In the genomic region with DNA sequence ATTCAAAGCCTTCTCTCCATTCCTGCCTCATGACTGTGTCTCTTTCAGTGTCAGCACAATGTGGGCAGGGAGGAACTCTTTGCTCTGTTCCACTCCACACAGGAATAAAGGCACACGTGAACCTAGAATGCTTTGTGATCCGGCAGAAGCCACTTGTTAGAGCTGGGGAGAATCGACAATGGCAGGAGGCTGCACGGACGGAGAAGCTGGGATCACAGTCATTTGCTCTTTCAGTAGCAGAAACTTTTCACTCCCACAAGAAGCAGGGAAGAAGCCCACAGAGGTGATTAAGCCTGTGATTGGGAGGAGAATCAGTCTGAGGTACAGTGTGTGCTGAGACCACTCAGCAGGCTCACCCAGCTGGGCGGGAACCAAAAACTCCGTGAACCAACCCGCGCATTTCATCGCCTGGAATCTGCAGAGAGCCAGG, we compare ENCODE assay signal across 11 mouse cellular contexts.
DNase-seq lines count a peak whose midpoint lies in the region; ATAC-seq and TF ChIP-seq lines count a peak whose summit lies in the region.
"Had no signal": no experiment of that assay in that cellular context is flagged by ENCODE, and none has a peak within 500 bp of the region (broad histone marks: within the 10 kb centered on the region; RNA-seq: fewer than 3 reads in every experiment).

No protein-coding gene starts in this region.

- peak overlapping the region; percentile 30; the same call in 1 of the 2 replicates for H3K4me2 ChIP-seq in heart, embryonic 16.5 days (ENCODE audit: low read depth, low read length)
- H3K4me2 ChIP-seq in embryonic facial prominence, embryonic 11.5 days (ENCODE audit: low read depth, low read length): peak overlapping the region; percentile 41
- H3K4me2 ChIP-seq in hindbrain, postnatal 0 days (ENCODE audit: low read depth, low read length): peak overlapping the region; percentile 58
- peak overlapping the region; percentile 43 for H3K4me2 ChIP-seq in neural tube, embryonic 13.5 days
- H3K4me2 ChIP-seq: limb, embryonic 15.5 days had no signal

- no peaks in the 10 kb centered on the region for H3K36me3 ChIP-seq in heart, embryonic 16.5 days (ENCODE audit: control insufficient read depth, insufficient read depth)
- no peaks in the 10 kb centered on the region for H3K36me3 ChIP-seq in embryonic facial prominence, embryonic 11.5 days (replicated peaks; ENCODE audit: control insufficient read depth, insufficient read depth, low read depth, low read length)
- H3K36me3 ChIP-seq in hindbrain, postnatal 0 days (ENCODE audit: insufficient read depth, low read length): no peaks in the 10 kb centered on the region
- no peaks in the 10 kb centered on the region for H3K36me3 ChIP-seq in neural tube, embryonic 13.5 days
- H3K36me3 ChIP-seq: limb, embryonic 15.5 days had no signal

- WGBS in heart, embryonic 16.5 days: 25% methylated on average over 10 of the region's 10 CpGs
- 17% methylated on average over 10 of the region's 10 CpGs for WGBS in embryonic facial prominence, embryonic 11.5 days
- WGBS in hindbrain, postnatal 0 days: 9% methylated on average over 10 of the region's 10 CpGs
- 18% methylated on average over 10 of the region's 10 CpGs for WGBS in neural tube, embryonic 13.5 days

- no peaks in the 10 kb centered on the region for H3K27me3 ChIP-seq in heart, embryonic 16.5 days (ENCODE audit: control insufficient read depth, insufficient read depth, low read length)
- no peaks in the 10 kb centered on the region for H3K27me3 ChIP-seq in embryonic facial prominence, embryonic 11.5 days (ENCODE audit: control insufficient read depth, insufficient read depth, low read length)
- no peaks in the 10 kb centered on the region for H3K27me3 ChIP-seq in hindbrain, postnatal 0 days (ENCODE audit: insufficient read depth, low read length)
- H3K27me3 ChIP-seq in neural tube, embryonic 13.5 days: no peaks in the 10 kb centered on the region; the same call in 1 of the 2 replicates

- no peak overlapping the region for H3K4me3 ChIP-seq in heart, embryonic 16.5 days (ENCODE audit: low read length)
- no peak overlapping the region for H3K4me3 ChIP-seq in embryonic facial prominence, embryonic 11.5 days (ENCODE audit: low read depth, low read length)
- H3K4me3 ChIP-seq in hindbrain, postnatal 0 days (ENCODE audit: low read length): peak overlapping the region; percentile 22
- peak overlapping the region; percentile 5; the same call in 1 of the 2 replicates for H3K4me3 ChIP-seq in neural tube, embryonic 13.5 days
- H3K4me3 ChIP-seq: limb, embryonic 15.5 days had no signal

- intact Hi-C loops in heart, postnatal 10 days (cut with DNase I): no loop called here

- H3K9ac ChIP-seq in heart, embryonic 16.5 days (ENCODE audit: low read length): no peak overlapping the region
- no peak overlapping the region for H3K9ac ChIP-seq in embryonic facial prominence, embryonic 11.5 days (replicated peaks; ENCODE audit: low read length)
- H3K9ac ChIP-seq in hindbrain, postnatal 0 days (replicated peaks; ENCODE audit: low read length): no peak overlapping the region; the same call in 1 of the 2 replicates
- no peak overlapping the region for H3K9ac ChIP-seq in neural tube, embryonic 13.5 days
- H3K9ac ChIP-seq: limb, embryonic 15.5 days had no signal

- TF ChIP-seq CTCF in hindbrain, postnatal 0 days (IDR thresholded peaks at IDR 0.05; ENCODE audit: low read depth): no peak

- no peaks in the 10 kb centered on the region for H3K9me3 ChIP-seq in heart, embryonic 16.5 days (replicated peaks; ENCODE audit: control insufficient read depth, low read length)
- no peaks in the 10 kb centered on the region for H3K9me3 ChIP-seq in embryonic facial prominence, embryonic 11.5 days (replicated peaks; ENCODE audit: control insufficient read depth, low read length)
- no peaks in the 10 kb centered on the region for H3K9me3 ChIP-seq in hindbrain, postnatal 0 days (ENCODE audit: low read length)
- no peaks in the 10 kb centered on the region for H3K9me3 ChIP-seq in neural tube, embryonic 13.5 days
- H3K9me3 ChIP-seq: limb, embryonic 15.5 days had no signal

- no peak for DNase-seq in heart, postnatal 10 days
- DNase-seq in embryonic facial prominence, embryonic 11.5 days (ENCODE audit: low spot score): peak; percentile 33
- DNase-seq in hindbrain, postnatal 0 days (ENCODE audit: low spot score): peak; percentile 26
- no peak for DNase-seq in urinary bladder, postnatal 10 days (ENCODE audit: low spot score)
- no peak for DNase-seq in kidney, postnatal 10 days
- DNase-seq in gastrocnemius, postnatal 4 days (ENCODE audit: low spot score in 2 of 2): no peak
- DNase-seq: cerebellum, adult 11 months; gastrocnemius, postnatal 36 days had no signal

- no peak overlapping the region for H3K27ac ChIP-seq in heart, embryonic 16.5 days (ENCODE audit: low read length)
- no peak overlapping the region for H3K27ac ChIP-seq in embryonic facial prominence, embryonic 11.5 days (replicated peaks; ENCODE audit: low read depth, low read length)
- no peak overlapping the region for H3K27ac ChIP-seq in hindbrain, postnatal 0 days
- no peak overlapping the region for H3K27ac ChIP-seq in neural tube, embryonic 13.5 days (replicated peaks)
- H3K27ac ChIP-seq: limb, embryonic 15.5 days had no signal

- H3K4me1 ChIP-seq in heart, embryonic 16.5 days (ENCODE audit: control insufficient read depth, insufficient read depth, low read length): no peaks in the 10 kb centered on the region
- H3K4me1 ChIP-seq in embryonic facial prominence, embryonic 11.5 days (ENCODE audit: control insufficient read depth, insufficient read depth, low read length): no peaks in the 10 kb centered on the region
- peaks cover 5% of the 10 kb centered on the region; the same call in 1 of the 2 replicates for H3K4me1 ChIP-seq in hindbrain, postnatal 0 days (ENCODE audit: insufficient read depth, low read length)
- H3K4me1 ChIP-seq in neural tube, embryonic 13.5 days (replicated peaks): peaks cover 7% of the 10 kb centered on the region; the same call in 1 of the 2 replicates
- H3K4me1 ChIP-seq: limb, embryonic 15.5 days had no signal

- no peak for ATAC-seq in heart, embryonic 16.5 days (replicated peaks; ENCODE audit: extremely low read depth, insufficient read depth, low FRiP score)
- peak; percentile 34; the same call in 1 of the 2 replicates for ATAC-seq in embryonic facial prominence, embryonic 11.5 days (replicated peaks; ENCODE audit: insufficient number of reproducible peaks, low FRiP score, low TSS enrichment, low read depth)
- no peak for ATAC-seq in hindbrain, postnatal 0 days
- no peak for ATAC-seq in neural tube, embryonic 13.5 days (ENCODE audit: low read depth)

Comparison
In these comparisons a context has a peak if more than half of its experiments do, and no peak if none do; other contexts are left out.
1. H3K4me3 ChIP-seq: peak in hindbrain, postnatal 0 days (single experiment) and neural tube, embryonic 13.5 days (single experiment); none in heart, embryonic 16.5 days (single experiment) and embryonic facial prominence, embryonic 11.5 days (single experiment).
2. DNase-seq: peak in embryonic facial prominence, embryonic 11.5 days (single experiment) and hindbrain, postnatal 0 days (single experiment); none in heart, postnatal 10 days (0 of 2), urinary bladder, postnatal 10 days (single experiment), kidney, postnatal 10 days (single experiment) and gastrocnemius, postnatal 4 days (0 of 2).
3. Peak in every context shown above with its lines, with median percentiles within 50 percentile points of each other: H3K4me2 ChIP-seq.